Mouse (Mus musculus) yolk sac, embryonic 10.5 days (tissue): ENCODE results near the gene 1600015I10Rik.

Source experiments
- DNase-seq: peaks from one replicate; pipeline ENCODE4 v3.0.0-alpha.2; 2017; ENCODE audit warnings: low spot score

The 1600015I10Rik gene

DNA sequence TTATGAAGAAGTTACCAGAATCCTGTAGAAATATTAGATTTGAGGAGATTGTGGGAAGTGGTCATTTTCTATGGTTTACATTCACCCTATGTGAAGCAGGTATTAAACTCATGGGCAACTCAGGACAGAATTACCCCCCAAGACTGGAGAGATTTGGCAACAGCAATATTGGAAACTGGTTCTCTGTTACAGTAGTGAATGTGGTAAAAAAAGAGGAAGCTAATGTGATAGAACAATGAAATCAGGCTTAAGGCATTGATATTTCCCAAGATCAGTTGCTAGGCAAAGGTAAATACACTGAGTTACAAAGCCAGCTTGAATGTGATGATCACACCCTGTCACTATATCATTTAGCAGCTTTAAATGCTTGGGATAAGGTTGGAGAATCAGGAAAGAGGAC, 38.2 kb downstream of the 1600015I10Rik start:
- DNase-seq, result no peak

DNA sequence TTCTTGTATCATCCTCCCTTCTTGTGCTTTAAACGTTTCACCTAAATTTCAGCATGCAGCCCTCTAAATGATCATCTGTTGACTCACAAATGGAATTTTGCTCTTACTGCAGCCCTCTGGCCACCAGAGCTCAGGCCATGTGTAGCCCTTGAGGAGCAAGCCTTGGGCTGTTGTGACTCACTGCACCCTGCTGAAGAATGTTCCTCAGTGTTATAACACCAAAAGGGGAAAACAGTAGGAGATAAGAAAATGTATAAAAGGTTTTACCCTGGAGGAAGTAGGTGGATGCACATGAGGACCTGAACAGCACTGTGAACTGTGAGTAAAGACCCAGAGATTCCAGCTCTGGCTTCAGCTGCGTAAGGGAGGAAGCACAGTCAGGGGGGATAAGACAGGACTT, 45.0 kb downstream of the 1600015I10Rik start, which contains the start of gene Doxl2:
Gene Doxl2 (plus strand): TSS at position 301 of the 400 bp plus-strand sequence.
- DNase-seq, result no peak

DNA sequence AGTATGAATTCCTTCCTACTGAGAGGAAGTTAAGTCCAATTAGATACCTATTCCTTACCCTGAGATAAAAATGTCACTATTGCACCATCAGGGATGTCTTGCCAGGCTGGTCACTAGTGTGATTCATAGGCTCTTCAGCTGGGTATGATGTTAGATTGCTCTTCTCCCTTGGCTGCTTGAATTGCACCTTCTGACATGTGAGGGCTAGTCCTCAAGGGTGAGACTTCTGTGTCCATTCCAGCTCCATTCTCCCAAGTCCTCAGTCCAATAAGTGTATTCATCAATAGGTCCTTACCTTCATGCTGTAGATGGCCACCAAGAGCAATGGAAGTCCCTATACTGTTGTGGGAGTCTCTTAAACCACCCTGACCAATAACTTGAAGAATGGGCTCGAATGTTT, 49.9 kb downstream of the 1600015I10Rik start:
- no peak for DNase-seq

DNA sequence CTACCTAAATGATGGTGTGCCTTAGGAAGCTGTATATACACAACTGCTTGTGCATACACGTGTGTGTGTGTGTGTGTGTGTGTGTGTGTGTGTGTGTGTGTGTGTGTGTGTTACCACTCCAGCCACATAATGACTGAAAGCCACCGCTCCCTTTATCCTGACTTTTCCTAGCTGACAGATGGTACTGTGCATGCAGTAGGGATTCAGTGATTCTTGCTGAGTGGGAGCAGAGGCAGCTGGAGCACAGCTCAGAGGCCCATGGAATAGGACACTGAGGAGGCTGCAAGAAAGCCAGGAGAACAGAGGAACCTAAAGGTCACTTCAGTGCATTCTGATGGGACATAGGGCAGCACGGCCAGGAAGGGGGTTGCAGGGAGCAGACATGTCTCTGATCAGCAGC, 52.6 kb downstream of the 1600015I10Rik start:
- DNase-seq, result no peak
